Mouse (Mus musculus) spleen, adult 2 months (tissue): Measurements from ENCODE around the gene Uck1. TPM values are rescaled to one million over a fixed set of nuclear protein-coding genes. Genes with fewer than 3 reads are reported as not detected.

ENCODE experiments used
- DNase-seq, 2 experiments: peaks; one replicate each; pipeline versions ENCODE4 v3.0.0 to v3.0.0-alpha.2; 2012 to 2021; ENCODE audit warnings: low spot score in 2 of 2, low read depth in 1 of 2
- H3K27ac ChIP-seq: fragments of 200-500 bp; 2 replicates; pipeline ENCODE4 v1.5.1; 2012; ENCODE audit warnings: low read length, inconsistent platforms; ENCODE audit not compliant: insufficient read depth
- H3K27me3 ChIP-seq: fragments of 200-500 bp; 2 replicates; pipeline ENCODE4 v1.6.1; 2012; ENCODE audit warnings: mild to moderate bottlenecking, moderate library complexity, low read length, inconsistent platforms; ENCODE audit not compliant: control insufficient read depth, insufficient read depth
- H3K36me3 ChIP-seq: fragments of 200-500 bp; 2 replicates; pipeline ENCODE4 v1.6.1; 2012; ENCODE audit warnings: mild to moderate bottlenecking, low read length, inconsistent platforms; ENCODE audit not compliant: control insufficient read depth, insufficient read depth
- H3K4me1 ChIP-seq: fragments of 200-500 bp; 2 replicates; pipeline ENCODE4 v1.6.1; 2011; ENCODE audit warnings: inconsistent platforms; ENCODE audit not compliant: control insufficient read depth, insufficient read depth, insufficient read length
- H3K4me3 ChIP-seq: fragments of 200-500 bp; 2 replicates; pipeline ENCODE4 v1.5.1; 2011; ENCODE audit warnings: mild to moderate bottlenecking, inconsistent platforms; ENCODE audit not compliant: insufficient read depth, insufficient read length; ENCODE audit errors: extremely low read depth
- CTCF ChIP-seq: fragments of 200-500 bp; IDR thresholded peaks from 2 replicates; pipeline ENCODE4 v1.5.1; 2011; ENCODE audit warnings: mild to moderate bottlenecking, inconsistent platforms; ENCODE audit not compliant: insufficient read depth, insufficient read length, insufficient replicate concordance; ENCODE audit errors: extremely low read depth
- POLR2A ChIP-seq: fragments of 200-500 bp; IDR thresholded peaks from 2 replicates; pipeline ENCODE4 v1.6.1; 2011; ENCODE audit warnings: low read depth, low read length, inconsistent platforms
- WGBS: fragments of 180-500 bp; shearing (Covaris S2); methylation state at CpG from one replicate; pipeline ENCODE4 v1.1.7; 2018; 5-methylcytosine and 5-hydroxymethylcytosine counted together
- polyA plus RNA-seq: library from polyadenylated mRNA; depleted of rRNA; stranded (reverse); fragments of >200 nt; gene quantifications from 2 replicates; pipeline ENCODE4 v1.2.3, GENCODE M21; 2012

Gene Uck1
- polyA plus RNA-seq, 1 experiment, result 58.4 TPM

GRCm38 (mm10) chr2:32275823-32276222 is 15.9 kb upstream of the Uck1 start:
- Histone ChIP-seq H3K36me3 (peaks cover 17% of the 10 kb centered on the region), H3K4me1 (no peaks in the 10 kb centered on the region; the same call in 1 of the 2 replicates), H3K4me3 (no peak overlapping the region), H3K27me3 (no peaks in the 10 kb centered on the region), H3K27ac (no peak overlapping the region)
- TF ChIP-seq CTCF, result no peak
- no peak for TF ChIP-seq POLR2A
- 89% methylated on average over 2 of the region's 3 CpGs for WGBS
- DNase-seq, result no peak

DNA sequence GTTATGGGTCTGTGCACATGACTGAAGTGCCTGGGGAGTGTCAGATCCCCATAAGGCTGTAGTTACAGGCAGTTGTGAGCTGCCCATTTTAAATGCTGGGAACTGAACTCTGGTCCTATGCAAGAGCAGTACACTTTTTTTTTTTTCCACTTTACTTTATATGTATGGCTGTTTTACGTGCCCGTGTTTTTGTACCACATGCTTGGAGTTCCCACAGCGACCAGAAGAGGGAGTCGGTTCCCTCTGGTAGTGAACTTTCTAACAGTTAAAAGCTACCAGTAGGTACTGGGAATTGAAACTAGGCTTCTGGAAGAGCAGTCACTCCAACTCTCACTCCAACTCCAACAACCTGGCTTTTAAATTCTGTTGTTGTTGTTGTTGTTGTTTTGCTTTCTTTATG is 676 bp upstream of the Uck1 start:
- H3K36me3 ChIP-seq, result peaks cover 11% of the 10 kb centered on the region
- DNase-seq, result peak; percentile 55 to 63
- no peak overlapping the region for H3K27ac ChIP-seq
- TF ChIP-seq POLR2A (no peak), CTCF (peak; percentile 26; the same call in 1 of the 2 replicates)
- 28% methylated on average over 4 of the region's 4 CpGs for WGBS
- H3K4me1 ChIP-seq, result peaks cover 6% of the 10 kb centered on the region; the same call in 1 of the 2 replicates
- H3K27me3 ChIP-seq, result no peaks in the 10 kb centered on the region
- no peak overlapping the region for H3K4me3 ChIP-seq

GRCm38 (mm10) chr2:32258887-32259533 is 949 bp downstream of the Uck1 start:
- Histone ChIP-seq H3K27ac (no peak overlapping the region), H3K27me3 (no peaks in the 10 kb centered on the region), H3K36me3 (peaks cover 15% of the 10 kb centered on the region), H3K4me1 (peaks cover 6% of the 10 kb centered on the region; the same call in 1 of the 2 replicates), H3K4me3 (peak overlapping the region; percentile 74)
- 69% methylated on average over 6 of the region's 6 CpGs for WGBS
- TF ChIP-seq CTCF (no peak), POLR2A (no peak)
- DNase-seq, result no peak

DNA sequence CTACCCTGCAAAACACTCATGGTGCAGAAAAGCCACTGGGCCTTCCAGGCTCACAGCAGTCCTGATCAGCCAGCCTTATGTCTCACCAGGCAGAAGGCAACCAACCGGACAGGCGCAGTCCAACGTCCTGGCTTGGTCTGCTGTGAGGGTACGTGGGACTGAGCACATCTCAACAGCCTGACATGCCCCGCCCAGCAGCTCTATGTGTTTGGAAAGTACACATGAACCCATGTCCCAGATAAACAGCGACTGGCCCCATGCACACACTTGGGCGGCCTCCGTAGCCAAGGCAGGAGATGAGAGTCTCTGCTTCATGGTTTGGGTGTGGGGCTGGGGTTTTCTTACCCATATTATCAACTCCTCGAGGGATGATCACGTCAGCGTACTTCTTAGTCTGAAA is 3.7 kb downstream of the Uck1 start:
- Histone ChIP-seq H3K36me3 (peaks cover 28% of the 10 kb centered on the region), H3K4me3 (no peak overlapping the region), H3K27me3 (no peaks in the 10 kb centered on the region), H3K27ac (no peak overlapping the region), H3K4me1 (peaks cover 6% of the 10 kb centered on the region; the same call in 1 of the 2 replicates)
- DNase-seq, result no peak
- TF ChIP-seq CTCF (no peak), POLR2A (no peak)
- whole genome bisulfite sequencing, result 92% methylated on average over 11 of the region's 11 CpGs

DNA sequence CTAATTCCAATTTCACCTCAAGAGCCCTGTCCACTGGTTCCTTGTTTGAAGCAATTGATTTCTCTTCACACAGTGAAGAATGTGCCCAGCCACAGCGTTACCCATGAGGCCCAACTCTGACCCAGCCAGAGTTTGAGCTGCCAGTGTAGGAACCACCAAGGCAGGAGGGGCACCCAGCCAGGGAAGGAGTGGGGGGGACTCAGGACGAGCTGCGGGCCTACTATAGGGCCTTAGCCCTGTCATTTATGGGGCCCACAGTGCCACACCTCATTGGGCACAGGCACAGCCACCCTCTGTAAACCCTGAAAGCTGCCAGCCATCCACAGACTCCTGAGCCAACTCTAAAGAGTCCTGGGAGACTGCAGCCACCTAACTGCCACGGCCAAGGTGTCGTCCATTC is 5.4 kb downstream of the Uck1 start:
- TF ChIP-seq POLR2A, result no peak
- TF ChIP-seq CTCF, result no peak
- DNase-seq, result no peak
- no peak overlapping the region for H3K4me3 ChIP-seq
- no peak overlapping the region for H3K27ac ChIP-seq
- WGBS, result 91% methylated on average over 5 of the region's 5 CpGs
- peaks cover 32% of the 10 kb centered on the region for H3K36me3 ChIP-seq
- H3K4me1 ChIP-seq, result peaks cover 6% of the 10 kb centered on the region; the same call in 1 of the 2 replicates
- H3K27me3 ChIP-seq, result no peaks in the 10 kb centered on the region

DNA sequence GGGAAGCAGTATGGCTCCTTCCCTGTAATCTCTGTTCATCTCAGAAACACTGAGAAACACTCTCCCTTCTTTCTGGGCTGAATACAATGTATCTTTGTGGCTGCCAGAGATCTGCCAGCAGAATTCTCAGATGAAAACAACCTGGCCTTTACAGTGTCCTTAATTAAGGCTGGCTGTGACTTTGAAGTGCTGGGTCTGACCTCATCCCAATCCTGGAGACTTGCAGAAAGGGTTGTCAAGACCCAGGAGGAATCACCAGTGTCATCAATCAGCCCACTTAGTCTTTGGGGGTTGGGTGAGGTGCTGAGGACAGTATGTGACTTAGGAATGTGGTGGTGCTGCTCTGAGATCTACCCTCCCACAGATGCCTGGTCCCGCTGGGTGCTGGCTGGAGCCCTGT is 6.6 kb downstream of the Uck1 start:
- Histone ChIP-seq H3K36me3 (peaks cover 32% of the 10 kb centered on the region), H3K27me3 (no peaks in the 10 kb centered on the region), H3K27ac (no peak overlapping the region), H3K4me1 (no peaks in the 10 kb centered on the region), H3K4me3 (no peak overlapping the region)
- 94% methylated on average over 1 of the region's 1 CpGs for WGBS
- TF ChIP-seq CTCF (no peak), POLR2A (no peak)
- no peak for DNase-seq

- no peak for DNase-seq
- Histone ChIP-seq H3K4me1 (no peaks in the 10 kb centered on the region), H3K36me3 (peaks cover 30% of the 10 kb centered on the region), H3K4me3 (no peak overlapping the region), H3K27me3 (no peaks in the 10 kb centered on the region), H3K27ac (no peak overlapping the region)
- 94% methylated on average over 5 of the region's 5 CpGs for whole genome bisulfite sequencing
- no peak for TF ChIP-seq POLR2A
Measured at GRCm38 (mm10) chr2:32252658-32253057, 7.3 kb downstream of the Uck1 start.
